Mouse (Mus musculus): ENCODE results near the gene Serpina1f. TPM values are rescaled to one million over a fixed set of nuclear protein-coding genes. Genes with fewer than 3 reads are reported as not detected.
A peak's percentile ranks its signal among the peaks of the same experiment; 100 is the strongest.
"Not testable (repeated sequence)": the region's sequence is repeated elsewhere in the genome, so short reads cannot be mapped to it uniquely, and the experiment has no call there.

The Serpina1f gene
- polyA plus RNA-seq (2012; rRNA removed) (not detected in 2 replicates), polyA plus RNA-seq (2014; fragmentation: Nextera tagmentation; extraction: Ambion mirVana) (0.18 TPM in 1 of 2 replicates, not detected in the other)

GRCm38 (mm10) chr12:103695429-103695828, at the start of gene Serpina1f:
TSS of gene Serpina1f (minus strand) at chr12:103695529.
- ATAC-seq (ENCODE audit: insufficient read depth) (no peak), DNase-seq (ENCODE audit: low read depth in 3 of 3, low spot score in 3 of 3) (no peak)
- Histone ChIP-seq H3K27ac (no peak within 1 kb of the TSS), H3K9ac (replicated peaks) (no peak within 1 kb of the TSS), H3K4me2 (ENCODE audit: low read depth) (no peak within 1 kb of the TSS), H3K36me3 (replicated peaks; ENCODE audit: control insufficient read depth, insufficient read depth, low read depth) (no peaks in the 10 kb centered on the region), H3K9me3 (ENCODE audit: control insufficient read depth, low read length) (no peaks in the 10 kb centered on the region), H3K27me3 (ENCODE audit: control insufficient read depth, insufficient read depth, low read length) (no peaks in the 10 kb centered on the region), H3K4me3 (ENCODE audit: insufficient read depth in 1 of 2, low read depth in 2 of 2, low read length in 2 of 2) (no peak within 1 kb of the TSS), H3K4me1 (replicated peaks; ENCODE audit: control insufficient read depth in 2 of 2, insufficient read depth in 2 of 2, low read length in 1 of 2) (no peaks in the 10 kb centered on the region)
- 70% methylated on average over 8 of the region's 8 CpGs for WGBS (ENCODE audit: insufficient replicate concordance)
- TF ChIP-seq CTCF (IDR thresholded peaks at IDR 0.05; ENCODE audit: low read depth) (no peak), EP300 (IDR thresholded peaks at IDR 0.05; ENCODE audit: low read depth) (no peak)

- H3K27ac ChIP-seq; H3K27me3 ChIP-seq (ENCODE audit: control insufficient read depth, insufficient read depth, low read length); H3K36me3 ChIP-seq (replicated peaks; ENCODE audit: control insufficient read depth, insufficient read depth, low read depth); H3K9me3 ChIP-seq (ENCODE audit: control insufficient read depth, low read length); H3K4me1 ChIP-seq (replicated peaks; ENCODE audit: control insufficient read depth in 2 of 2, insufficient read depth in 2 of 2, low read length in 1 of 2); H3K9ac ChIP-seq (replicated peaks): not testable (repeated sequence)
- ATAC-seq (ENCODE audit: insufficient read depth) (peak; percentile 62), DNase-seq (ENCODE audit: low read depth in 3 of 3, low spot score in 3 of 3) (peak in 1 of 3 experiments; percentile 0)
- H3K4me2 ChIP-seq (ENCODE audit: low read depth): peak overlapping the region; percentile 33; the same call in 1 of the 2 replicates
- H3K4me3 ChIP-seq (ENCODE audit: insufficient read depth in 1 of 2, low read depth in 2 of 2, low read length in 2 of 2): peak overlapping the region; percentile 34 to 58
- WGBS (ENCODE audit: insufficient replicate concordance): 59% methylated on average over 5 of the region's 6 CpGs
Observed at GRCm38 (mm10) chr12:103737791-103738580, 42.7 kb upstream of the Serpina1f start.

- H3K4me2 ChIP-seq (ENCODE audit: low read depth): peak overlapping the region; percentile 24
- H3K9ac ChIP-seq (replicated peaks); H3K4me3 ChIP-seq (ENCODE audit: insufficient read depth in 1 of 2, low read depth in 2 of 2, low read length in 2 of 2); H3K9me3 ChIP-seq (ENCODE audit: control insufficient read depth, low read length); H3K36me3 ChIP-seq (replicated peaks; ENCODE audit: control insufficient read depth, insufficient read depth, low read depth); H3K27ac ChIP-seq; H3K27me3 ChIP-seq (ENCODE audit: control insufficient read depth, insufficient read depth, low read length); H3K4me1 ChIP-seq (replicated peaks; ENCODE audit: control insufficient read depth in 2 of 2, insufficient read depth in 2 of 2, low read length in 1 of 2); DNase-seq (ENCODE audit: low read depth in 3 of 3, low spot score in 3 of 3); ATAC-seq (ENCODE audit: insufficient read depth): not testable (repeated sequence)
- WGBS (ENCODE audit: insufficient replicate concordance): 57% methylated on average over 4 of the region's 4 CpGs
Observed at GRCm38 (mm10) chr12:103735566-103735965, 40.2 kb upstream of the Serpina1f start.

GRCm38 (mm10) chr12:103735101-103735500, 39.8 kb upstream of the Serpina1f start:
- H3K4me3 ChIP-seq (ENCODE audit: insufficient read depth in 1 of 2, low read depth in 2 of 2, low read length in 2 of 2); ATAC-seq (ENCODE audit: insufficient read depth); H3K27ac ChIP-seq; H3K9ac ChIP-seq (replicated peaks); H3K27me3 ChIP-seq (ENCODE audit: control insufficient read depth, insufficient read depth, low read length); H3K9me3 ChIP-seq (ENCODE audit: control insufficient read depth, low read length); H3K36me3 ChIP-seq (replicated peaks; ENCODE audit: control insufficient read depth, insufficient read depth, low read depth); H3K4me1 ChIP-seq (replicated peaks; ENCODE audit: control insufficient read depth in 2 of 2, insufficient read depth in 2 of 2, low read length in 1 of 2); DNase-seq (ENCODE audit: low read depth in 3 of 3, low spot score in 3 of 3): not testable (repeated sequence)
- 59% methylated on average over 4 of the region's 4 CpGs for WGBS (ENCODE audit: insufficient replicate concordance)
- H3K4me2 ChIP-seq (ENCODE audit: low read depth): peak overlapping the region; percentile 24; the same call in 1 of the 2 replicates

GRCm38 (mm10) chr12:103711537-103711936, 16.2 kb upstream of the Serpina1f start:
- Histone ChIP-seq H3K4me3 (ENCODE audit: insufficient read depth in 1 of 2, low read depth in 2 of 2, low read length in 2 of 2) (no peak overlapping the region), H3K4me1 (replicated peaks; ENCODE audit: control insufficient read depth in 2 of 2, insufficient read depth in 2 of 2, low read length in 1 of 2) (peaks cover 0 to 6% of the 10 kb centered on the region in 2 experiments; a peak in 1 of 4 replicates), H3K9me3 (ENCODE audit: control insufficient read depth, low read length) (no peaks in the 10 kb centered on the region), H3K4me2 (ENCODE audit: low read depth) (no peak overlapping the region), H3K27me3 (ENCODE audit: control insufficient read depth, insufficient read depth, low read length) (no peaks in the 10 kb centered on the region), H3K27ac (no peak overlapping the region), H3K36me3 (replicated peaks; ENCODE audit: control insufficient read depth, insufficient read depth, low read depth) (no peaks in the 10 kb centered on the region), H3K9ac (replicated peaks) (no peak overlapping the region)
- ATAC-seq (ENCODE audit: insufficient read depth) (no peak), DNase-seq (ENCODE audit: low read depth in 3 of 3, low spot score in 3 of 3) (no peak)
- TF ChIP-seq EP300 (IDR thresholded peaks at IDR 0.05; ENCODE audit: low read depth) (no peak), CTCF (IDR thresholded peaks at IDR 0.05; ENCODE audit: low read depth) (peak; percentile 26; the same call in 1 of the 2 replicates)
- 54% methylated on average over 3 of the region's 3 CpGs for WGBS (ENCODE audit: insufficient replicate concordance)
